Mouse (Mus musculus): ENCODE measurements around the gene Pex6. TPM values are rescaled to one million over a fixed set of nuclear protein-coding genes. Genes with fewer than 3 reads are reported as not detected.

The Pex6 gene
- total and polyA plus RNA-seq, 3 experiments: 23.0 to 31.2 TPM; not detected in 1

DNA sequence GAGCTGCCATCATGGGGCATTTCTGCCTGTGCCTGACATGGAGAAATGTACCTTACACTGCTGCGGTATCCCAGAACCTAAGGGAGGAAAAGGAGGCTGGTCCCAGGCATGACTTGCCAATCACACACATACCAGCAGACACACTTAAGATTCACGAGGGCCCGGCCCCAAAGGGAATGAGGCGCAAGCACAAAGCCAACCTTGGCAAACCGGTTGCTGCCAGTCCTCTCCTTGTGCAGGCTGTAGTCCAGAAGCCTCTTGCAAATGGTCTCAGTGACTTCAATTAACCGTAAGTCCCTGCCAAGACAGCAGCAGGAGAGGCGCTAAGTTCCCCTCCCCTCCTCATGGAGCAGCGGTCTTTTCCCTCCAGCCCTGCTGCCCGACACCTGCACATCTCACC is 31.7 kb downstream of the Pex6 start:
- H3K36me3 ChIP-seq (ENCODE audit: control insufficient read depth in 1 of 2, insufficient read depth in 2 of 2, low read length in 2 of 2): peaks cover 0 to 10% of the 10 kb centered on the region in 2 experiments; a peak in 2 of 4 replicates

DNA sequence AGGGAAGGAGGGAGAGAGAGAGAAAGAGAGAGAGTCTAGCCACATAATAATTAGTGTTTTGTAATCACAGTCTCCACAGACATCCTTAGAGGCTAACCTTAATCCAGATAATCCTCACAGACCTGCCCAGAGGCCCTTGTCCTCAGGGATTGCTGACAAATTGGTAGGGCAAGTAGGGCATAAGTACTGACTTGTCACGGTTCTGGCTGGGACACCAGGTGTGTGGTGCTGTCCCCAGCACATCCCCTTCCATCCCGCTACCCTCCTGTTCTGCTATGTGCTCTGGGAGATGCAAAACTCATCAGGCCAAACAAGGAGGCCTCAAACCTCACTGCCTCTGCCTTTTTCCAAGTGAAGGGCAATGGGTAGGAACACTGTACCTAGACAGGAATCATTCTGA is 34.2 kb downstream of the Pex6 start:
- no peak for TF ChIP-seq RCOR1 (IDR thresholded peaks at IDR 0.05; ENCODE audit: low read depth, low read length)
- TF ChIP-seq USF1 (IDR thresholded peaks at IDR 0.05; ENCODE audit: low read depth, low read length): no peak
- no peak for TF ChIP-seq SMC3 (IDR thresholded peaks at IDR 0.05; ENCODE audit: low read depth, low read length)
- no peak for TF ChIP-seq TAL1 (IDR thresholded peaks at IDR 0.05; ENCODE audit: low read length)
- TF ChIP-seq TBP (IDR thresholded peaks at IDR 0.05; ENCODE audit: low read depth, low read length): no peak
- no peak for TF ChIP-seq GABPA (IDR thresholded peaks at IDR 0.05; ENCODE audit: low read depth, low read length)
- no peak for TF ChIP-seq ZC3H11A (IDR thresholded peaks at IDR 0.05; ENCODE audit: low read depth, low read length)
- TF ChIP-seq CTCF (IDR thresholded peaks at IDR 0.05 in 2 of 3, conservative IDR thresholded peaks at IDR 0.05 in 1 of 3; ENCODE audit: control insufficient read depth in 1 of 3, insufficient read depth in 1 of 3, low read depth in 2 of 3, low read length in 3 of 3, poor library complexity in 1 of 3, severe bottlenecking in 1 of 3): no peak
- no peak for TF ChIP-seq BHLHE40 (IDR thresholded peaks at IDR 0.05; ENCODE audit: borderline replicate concordance, low read depth, low read length)
- no peak for TF ChIP-seq POLR2AphosphoS5 (IDR thresholded peaks at IDR 0.05; ENCODE audit: borderline replicate concordance, low read depth, low read length)
- H3K4me3 ChIP-seq (ENCODE audit: control insufficient read depth in 1 of 2, insufficient read depth in 1 of 2, low read depth in 2 of 2, low read length in 2 of 2): no peak overlapping the region
- no peaks in the 10 kb centered on the region for H3K9me3 ChIP-seq (replicated peaks; ENCODE audit: insufficient read depth, low read length)
- peaks cover under 1% of the 10 kb centered on the region in 2 experiments; a peak in 2 of 4 replicates for H3K4me1 ChIP-seq (ENCODE audit: control insufficient read depth in 1 of 2, insufficient read depth in 2 of 2, low read length in 2 of 2)
- no peak overlapping the region for H3K9ac ChIP-seq (ENCODE audit: control insufficient read depth, low read depth, low read length, poor library complexity, severe bottlenecking)
- no peak for DNase-seq (ENCODE audit: low read depth, low spot score)
- H3K36me3 ChIP-seq (ENCODE audit: control insufficient read depth in 1 of 2, insufficient read depth in 2 of 2, low read length in 2 of 2): peaks cover 4 to 12% of the 10 kb centered on the region in 2 experiments
- H3K79me2 ChIP-seq (ENCODE audit: control insufficient read depth, insufficient read depth, low read length, poor library complexity): peaks cover 20% of the 10 kb centered on the region
- H3K27me3 ChIP-seq (ENCODE audit: control insufficient read depth in 1 of 2, insufficient read depth in 2 of 2, low read length in 2 of 2): no peaks in the 10 kb centered on the region
- H3K27ac ChIP-seq (ENCODE audit: control insufficient read depth, low read depth, low read length): no peak overlapping the region

More for the DNA sequence above, 31.7 kb downstream of the Pex6 start:
- Histone ChIP-seq H3K4me3 (ENCODE audit: control insufficient read depth in 1 of 2, insufficient read depth in 1 of 2, low read depth in 2 of 2, low read length in 2 of 2) (no peak overlapping the region), H3K9me3 (replicated peaks; ENCODE audit: insufficient read depth, low read length) (no peaks in the 10 kb centered on the region), H3K9ac (ENCODE audit: control insufficient read depth, low read depth, low read length, poor library complexity, severe bottlenecking) (no peak overlapping the region), H3K79me2 (ENCODE audit: control insufficient read depth, insufficient read depth, low read length, poor library complexity) (peaks cover 4% of the 10 kb centered on the region; the same call in 1 of the 2 replicates), H3K27me3 (ENCODE audit: control insufficient read depth in 1 of 2, insufficient read depth in 2 of 2, low read length in 2 of 2) (no peaks in the 10 kb centered on the region), H3K27ac (ENCODE audit: control insufficient read depth, low read depth, low read length) (no peak overlapping the region), H3K4me1 (ENCODE audit: control insufficient read depth in 1 of 2, insufficient read depth in 2 of 2, low read length in 2 of 2) (no peaks in the 10 kb centered on the region)
- DNase-seq (ENCODE audit: low read depth, low spot score): no peak
- TF ChIP-seq MEF2A (IDR thresholded peaks at IDR 0.05; ENCODE audit: extremely low read depth, insufficient replicate concordance, low read depth, low read length, poor library complexity, severe bottlenecking): no peak
- no peak for TF ChIP-seq ZMIZ1 (IDR thresholded peaks at IDR 0.05; ENCODE audit: low read depth, low read length)
- no peak for TF ChIP-seq TAL1 (IDR thresholded peaks at IDR 0.05; ENCODE audit: low read length)

DNA sequence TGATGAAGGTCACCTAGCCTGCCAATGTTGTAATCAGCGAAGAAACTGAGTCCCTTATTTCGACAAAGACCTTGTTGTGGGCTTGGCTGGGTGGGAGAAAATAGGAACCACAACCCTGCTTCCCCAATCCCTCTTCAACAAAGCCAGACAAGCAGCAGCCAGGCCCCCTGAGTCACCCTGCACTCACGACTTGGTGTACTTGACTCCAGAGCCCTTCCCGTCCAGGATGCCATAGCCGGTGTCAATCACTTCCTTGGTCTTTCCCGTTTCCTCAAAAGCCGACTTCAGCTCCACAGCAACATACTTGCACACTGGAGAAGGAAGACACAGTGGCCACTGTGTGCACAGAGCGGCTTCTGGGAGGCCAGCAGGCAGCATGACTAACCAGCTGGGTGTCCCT is 36.0 kb downstream of the Pex6 start:
- Histone ChIP-seq H3K27ac (ENCODE audit: control insufficient read depth, low read depth, low read length) (no peak overlapping the region), H3K79me2 (ENCODE audit: control insufficient read depth, insufficient read depth, low read length, poor library complexity) (peaks cover 27% of the 10 kb centered on the region), H3K36me3 (ENCODE audit: control insufficient read depth in 1 of 2, insufficient read depth in 2 of 2, low read length in 2 of 2) (peaks cover 9 to 12% of the 10 kb centered on the region in 2 experiments), H3K9me3 (replicated peaks; ENCODE audit: insufficient read depth, low read length) (no peaks in the 10 kb centered on the region), H3K9ac (ENCODE audit: control insufficient read depth, low read depth, low read length, poor library complexity, severe bottlenecking) (no peak overlapping the region), H3K27me3 (ENCODE audit: control insufficient read depth in 1 of 2, insufficient read depth in 2 of 2, low read length in 2 of 2) (no peaks in the 10 kb centered on the region), H3K4me3 (ENCODE audit: control insufficient read depth in 1 of 2, insufficient read depth in 1 of 2, low read depth in 2 of 2, low read length in 2 of 2) (no peak overlapping the region), H3K4me1 (ENCODE audit: control insufficient read depth in 1 of 2, insufficient read depth in 2 of 2, low read length in 2 of 2) (peaks cover 2 to 6% of the 10 kb centered on the region in 2 experiments; a peak in 3 of 4 replicates)
- no peak for TF ChIP-seq GATA1 (IDR thresholded peaks at IDR 0.05; ENCODE audit: low read depth, low read length)
- no peak for TF ChIP-seq TCF12 (IDR thresholded peaks at IDR 0.05; ENCODE audit: low read depth, low read length)
- no peak for TF ChIP-seq MYB (IDR thresholded peaks at IDR 0.05; ENCODE audit: low read depth, low read length)
- TF ChIP-seq SMC3 (IDR thresholded peaks at IDR 0.05; ENCODE audit: low read depth, low read length): no peak
- no peak for TF ChIP-seq RCOR1 (IDR thresholded peaks at IDR 0.05; ENCODE audit: low read depth, low read length)
- TF ChIP-seq CHD1 (IDR thresholded peaks at IDR 0.05; ENCODE audit: low read depth, low read length): no peak
- no peak for TF ChIP-seq USF2 (IDR thresholded peaks at IDR 0.05; ENCODE audit: borderline replicate concordance in 1 of 2, insufficient read depth in 1 of 2, low read depth in 1 of 2, low read length in 2 of 2)
- no peak for TF ChIP-seq BHLHE40 (IDR thresholded peaks at IDR 0.05; ENCODE audit: borderline replicate concordance, low read depth, low read length)
- no peak for TF ChIP-seq ZKSCAN1 (IDR thresholded peaks at IDR 0.05; ENCODE audit: low read depth, low read length)
- no peak for TF ChIP-seq MAFK (IDR thresholded peaks at IDR 0.05; ENCODE audit: borderline replicate concordance, low read depth, low read length)
- TF ChIP-seq ZNF384 (IDR thresholded peaks at IDR 0.05; ENCODE audit: low read depth, low read length): no peak
- no peak for TF ChIP-seq MAX (IDR thresholded peaks at IDR 0.05; ENCODE audit: low read length)
- TF ChIP-seq TAL1 (IDR thresholded peaks at IDR 0.05; ENCODE audit: low read length): no peak
- TF ChIP-seq MYC (IDR thresholded peaks at IDR 0.05; ENCODE audit: low read depth, low read length): no peak
- DNase-seq (ENCODE audit: low read depth, low spot score): no peak
